Mouse (Mus musculus): ENCODE measurements at regions not wholly inside any gene's neighbourhood (a gene's known extent, or its start where the extent isn't known, plus 50 kb on each side); places are given as distances from the start of the nearest gene placed in this dataset.

DNA sequence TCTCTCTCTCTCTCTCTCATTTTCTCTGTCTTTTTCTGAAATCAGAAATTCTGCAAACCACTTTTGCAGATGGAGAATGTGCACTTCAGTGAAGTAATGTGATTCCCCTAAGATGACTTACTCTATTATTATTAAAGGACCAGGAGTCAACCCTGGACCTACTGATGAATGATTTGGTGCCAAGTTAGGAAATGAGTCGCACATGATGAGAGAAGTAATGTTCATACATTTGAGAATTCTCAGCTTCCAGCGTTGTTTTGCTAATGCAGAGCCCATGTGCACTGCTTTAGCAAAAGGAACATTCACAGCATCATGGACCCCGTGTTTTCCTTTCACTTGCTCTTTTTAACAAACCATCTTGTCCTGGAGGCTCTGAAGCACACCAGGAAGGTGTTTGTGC, 262.4 kb upstream of the Gm12728 start:
- no peak for TF ChIP-seq CTCF (IDR thresholded peaks at IDR 0.05; ENCODE audit: insufficient read depth, low read depth, low read length)
- TF ChIP-seq POLR2A (IDR thresholded peaks at IDR 0.05; ENCODE audit: insufficient read depth, low read depth, low read length), result no peak

Data from olfactory bulb, adult 2 months (tissue).